Mouse (Mus musculus): ENCODE measurements around the gene Tex26.

DNA sequence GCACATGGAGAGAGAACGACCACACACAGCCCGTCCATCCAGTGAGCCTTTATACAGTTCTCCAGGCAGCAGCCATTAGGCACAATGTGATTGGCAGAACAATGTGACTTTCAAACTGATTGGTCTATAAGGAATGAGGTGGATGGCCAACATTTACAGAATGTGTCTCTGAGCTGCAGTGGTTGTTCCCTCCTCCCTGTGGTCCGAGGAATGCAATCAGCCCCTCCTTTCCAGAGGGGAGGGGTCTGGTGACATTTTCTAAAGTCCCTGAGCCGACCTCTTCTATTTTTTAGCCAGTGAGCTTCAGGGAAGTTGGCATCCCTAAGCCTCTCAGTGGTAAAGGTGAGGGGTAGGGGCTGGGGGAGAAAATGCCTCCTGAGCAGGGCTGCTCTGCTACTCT is 60.5 kb downstream of the Tex26 start:
- TF ChIP-seq CTCF (IDR thresholded peaks at IDR 0.05; ENCODE audit: control insufficient read depth, insufficient read depth, low read length) (no peak), POLR2A (IDR thresholded peaks at IDR 0.05; ENCODE audit: borderline replicate concordance, control insufficient read depth, low read depth, low read length) (no peak)

Measured in bone marrow, adult 2 months (tissue).